Mouse (Mus musculus): ENCODE data around the gene Gm21987.
A peak's percentile ranks its signal among the peaks of the same experiment; 100 is the strongest.

The Gm21987 gene

DNA sequence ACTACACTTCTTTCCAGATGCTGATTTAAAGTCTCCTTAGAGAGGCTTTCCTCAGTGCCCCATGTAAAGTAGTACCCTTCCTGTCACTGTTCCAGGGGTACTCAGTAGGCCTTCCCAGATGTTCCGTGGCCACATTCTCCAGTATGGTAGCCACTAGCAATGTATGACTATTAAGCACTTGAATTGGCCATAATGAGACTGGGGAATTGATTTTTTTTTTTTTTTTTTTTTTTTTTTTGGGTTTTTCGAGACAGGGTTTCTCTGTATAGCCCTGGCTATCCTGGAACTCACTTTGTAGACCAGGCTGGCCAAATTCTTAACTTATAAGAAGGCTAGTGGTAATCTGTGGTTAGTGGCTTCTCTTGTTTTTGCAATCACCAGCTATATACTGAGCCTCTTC is 3.0 kb downstream of the Gm21987 start:
- DNase-seq (ENCODE audit: low spot score in 2 of 2) = no peak

- DNase-seq (ENCODE audit: low spot score in 2 of 2) = no peak
Observed at GRCm38 (mm10) chr16:38350361-38350855, 3.6 kb downstream of the Gm21987 start.

DNA sequence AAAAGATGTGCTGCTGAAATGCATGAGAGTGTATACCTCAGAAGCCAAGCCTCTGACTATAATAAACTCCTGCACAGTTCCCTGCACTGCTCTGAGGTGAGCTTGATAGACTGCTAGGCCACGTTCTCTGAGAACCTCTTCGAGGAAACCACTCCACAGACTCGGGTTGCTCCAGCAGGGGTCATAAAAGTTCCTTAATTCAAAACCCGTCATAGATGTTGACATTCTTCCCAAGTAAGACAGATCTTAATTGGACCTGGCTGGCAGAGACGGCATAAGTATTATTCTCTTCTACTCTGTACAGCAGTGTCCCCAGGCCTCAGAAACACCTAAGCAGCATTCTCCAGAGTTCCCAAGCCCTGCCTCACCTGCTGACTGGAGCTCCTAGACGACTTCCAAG is 4.1 kb downstream of the Gm21987 start:
- no peak for DNase-seq (ENCODE audit: low spot score in 2 of 2)

- DNase-seq (ENCODE audit: low spot score in 2 of 2) = no peak
Observed at GRCm38 (mm10) chr16:38352031-38352430, 5.2 kb downstream of the Gm21987 start.

DNA sequence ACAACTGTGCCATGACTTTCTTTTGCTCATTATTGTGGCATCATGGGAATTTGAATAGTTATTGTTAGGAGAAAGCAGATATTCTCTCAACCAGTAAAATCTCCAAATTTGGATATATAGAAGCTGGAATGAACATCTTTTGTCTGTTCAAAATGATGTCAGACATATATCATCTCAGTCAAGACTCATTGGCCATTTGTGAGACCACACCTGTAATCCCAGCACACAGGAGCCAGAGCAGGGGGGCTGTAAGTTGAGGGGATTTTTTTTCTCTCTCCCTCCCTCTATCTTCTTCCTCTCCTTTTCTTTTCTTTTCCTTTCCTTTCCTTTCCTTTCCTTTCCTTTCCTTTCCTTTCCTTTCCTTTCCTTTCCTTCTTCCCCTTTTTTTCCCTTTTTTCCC is 6.0 kb downstream of the Gm21987 start:
- no peak for DNase-seq (ENCODE audit: low spot score in 2 of 2)

GRCm38 (mm10) chr16:38353642-38354041 is 6.8 kb downstream of the Gm21987 start:
- DNase-seq (ENCODE audit: low spot score in 2 of 2) = no peak

- no peak for DNase-seq (ENCODE audit: low spot score in 2 of 2)
Observed at GRCm38 (mm10) chr16:38354185-38354913, 7.5 kb downstream of the Gm21987 start.

DNA sequence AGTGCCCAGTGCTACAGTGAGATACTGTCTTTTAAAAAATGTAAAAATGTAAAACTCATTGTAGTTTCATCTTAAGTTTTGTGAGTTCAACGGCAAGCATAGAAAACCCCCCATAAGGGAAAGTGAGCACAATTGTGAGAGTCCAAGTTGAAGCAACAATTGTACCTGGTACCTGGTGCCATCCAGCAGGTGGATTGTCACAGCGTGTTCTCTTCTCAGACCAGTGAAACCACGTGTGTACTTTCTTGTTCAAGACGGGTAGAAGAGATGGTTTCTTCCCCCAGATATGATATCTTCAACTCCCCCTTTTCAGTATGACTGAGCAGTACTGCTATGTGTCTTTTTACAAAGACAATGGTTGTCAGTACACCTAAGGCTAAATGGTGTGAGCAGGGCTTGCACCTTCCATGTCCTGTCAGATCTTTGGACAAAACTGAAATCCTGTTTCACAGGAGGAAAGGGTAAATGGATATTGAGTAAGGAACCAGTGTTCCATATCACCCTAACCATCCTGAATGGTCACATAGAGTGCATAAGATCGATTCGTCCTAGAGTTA is 11.5 kb downstream of the Gm21987 start:
- DNase-seq (ENCODE audit: low spot score in 2 of 2) = no peak

DNA sequence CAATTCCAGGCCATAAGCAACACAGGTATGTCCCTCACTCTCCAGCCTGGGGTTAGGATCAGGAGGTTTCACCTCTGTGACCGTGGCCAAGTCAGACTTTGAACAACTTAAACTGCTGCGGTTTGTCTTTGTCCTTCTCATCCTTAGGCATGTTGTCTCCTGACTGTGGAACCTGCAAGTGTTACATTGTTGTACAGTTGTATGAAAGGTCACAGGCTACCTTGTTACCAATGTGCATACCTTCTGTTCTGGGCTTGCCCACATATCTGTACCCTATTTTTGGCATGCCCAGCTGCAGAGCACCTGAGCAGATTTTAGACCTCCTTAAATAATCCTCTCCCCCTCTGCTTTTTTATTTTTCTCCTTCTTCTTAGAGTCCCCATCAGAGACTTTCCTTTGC is 12.4 kb downstream of the Gm21987 start:
- no peak for DNase-seq (ENCODE audit: low spot score in 2 of 2)

- DNase-seq (ENCODE audit: low spot score in 2 of 2) = no peak
Observed at GRCm38 (mm10) chr16:38359857-38360256, 13.0 kb downstream of the Gm21987 start.

GRCm38 (mm10) chr16:38360317-38360716 is 13.5 kb downstream of the Gm21987 start:
- DNase-seq (ENCODE audit: low spot score in 2 of 2) = no peak

- no peak for DNase-seq (ENCODE audit: low spot score in 2 of 2)
Observed at GRCm38 (mm10) chr16:38361933-38362332, 15.1 kb downstream of the Gm21987 start, which contains the start of gene Popdc2. Popdc2 (plus strand) TSS chr16:38362209.

- DNase-seq (ENCODE audit: low spot score in 2 of 2) = no peak
Observed at GRCm38 (mm10) chr16:38362493-38363255, 15.8 kb downstream of the Gm21987 start.

DNA sequence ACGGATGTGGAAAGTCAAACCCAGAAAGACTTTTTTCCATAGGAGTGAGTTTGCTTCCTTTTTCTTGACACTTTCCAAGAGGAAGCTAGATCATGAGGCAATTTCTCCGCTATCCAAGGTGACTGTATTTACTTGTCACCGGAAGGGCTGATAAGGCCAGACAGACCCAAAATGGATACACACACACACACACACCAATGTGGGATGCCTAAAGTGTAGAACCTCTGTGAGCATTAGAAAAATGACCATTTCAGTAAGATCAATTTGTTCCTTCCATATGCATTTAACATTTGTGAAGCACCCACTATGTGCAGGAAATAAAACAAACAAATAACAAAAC is 16.4 kb downstream of the Gm21987 start:
- DNase-seq (ENCODE audit: low spot score in 2 of 2) = no peak

GRCm38 (mm10) chr16:38363657-38364056 is 16.8 kb downstream of the Gm21987 start:
- no peak for DNase-seq (ENCODE audit: low spot score in 2 of 2)

GRCm38 (mm10) chr16:38365390-38365789 is 18.6 kb downstream of the Gm21987 start:
- DNase-seq (ENCODE audit: low spot score in 2 of 2) = no peak

GRCm38 (mm10) chr16:38366231-38366630 is 19.4 kb downstream of the Gm21987 start:
- DNase-seq (ENCODE audit: low spot score in 2 of 2) = peak in 1 of 2 experiments; percentile 31

DNA sequence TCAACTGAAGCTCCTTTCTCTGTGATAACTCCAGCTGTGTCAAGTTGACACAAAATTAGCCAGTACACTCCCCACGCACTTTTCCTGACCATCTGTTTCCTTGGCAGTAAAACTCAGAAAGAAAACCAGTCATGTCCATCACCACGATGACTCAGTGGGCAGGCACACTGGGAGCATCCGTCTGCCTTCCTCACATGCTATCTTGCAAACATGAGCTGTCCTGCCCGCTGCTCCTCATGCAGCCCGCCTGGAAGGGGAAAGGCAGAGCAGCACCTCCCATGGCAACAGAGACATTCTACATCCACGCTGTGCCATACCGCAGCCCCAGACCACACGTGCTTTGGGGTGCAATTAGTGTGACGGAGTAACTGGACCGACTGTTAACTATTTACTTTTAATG is 21.5 kb downstream of the Gm21987 start:
- peak; percentile 74 to 91 for DNase-seq (ENCODE audit: low spot score in 2 of 2)

DNA sequence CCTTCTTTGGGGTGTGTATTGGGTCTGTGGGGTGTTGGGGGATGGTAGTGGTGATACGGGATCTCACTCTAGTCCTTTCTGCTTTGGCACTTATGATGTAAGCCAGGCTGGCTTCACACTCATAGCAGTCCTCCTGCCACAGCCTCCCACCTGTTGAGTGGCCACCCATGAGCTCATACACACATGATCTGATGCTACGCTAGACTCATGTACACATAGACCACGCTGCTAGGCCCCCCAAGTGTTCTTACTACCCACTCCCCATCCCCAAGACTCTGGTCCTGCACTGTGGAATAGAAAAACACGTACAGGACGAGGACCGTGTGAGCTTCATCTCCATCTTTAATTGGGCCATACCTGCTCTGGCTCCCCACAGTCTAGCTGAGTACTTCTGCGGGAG is 22.2 kb downstream of the Gm21987 start:
- DNase-seq (ENCODE audit: low spot score in 2 of 2) = no peak

- DNase-seq (ENCODE audit: low spot score in 2 of 2) = no peak
Observed at GRCm38 (mm10) chr16:38369431-38369830, 22.6 kb downstream of the Gm21987 start.

DNA sequence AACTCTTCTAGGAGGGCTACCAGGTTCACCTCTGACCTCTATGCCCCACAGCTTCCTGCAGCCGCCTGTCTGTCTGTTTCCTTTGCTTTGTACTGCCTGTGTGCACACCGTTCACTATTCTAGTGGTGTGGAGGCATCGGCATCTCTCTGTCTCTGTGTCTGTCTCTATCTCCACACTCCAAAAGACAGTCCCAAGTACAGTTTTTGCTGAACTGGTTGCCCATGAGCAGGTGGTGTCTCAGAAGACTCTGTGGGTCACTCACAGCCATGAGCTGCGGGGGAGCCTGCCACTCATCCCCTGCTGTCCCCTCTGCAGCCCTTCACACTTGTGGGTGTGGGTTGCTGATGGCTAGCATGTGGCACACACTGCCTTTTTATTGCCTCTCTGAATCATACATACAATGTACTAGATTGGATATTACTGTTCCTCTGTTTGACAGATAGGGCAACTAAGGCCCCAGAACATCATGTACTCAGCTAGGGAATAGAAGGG is 23.2 kb downstream of the Gm21987 start:
- DNase-seq (ENCODE audit: low spot score in 2 of 2) = no peak

- no peak for DNase-seq (ENCODE audit: low spot score in 2 of 2)
Observed at GRCm38 (mm10) chr16:38370633-38371374, 24.0 kb downstream of the Gm21987 start.

Data from left cerebral cortex, adult 9 months (tissue).